Mouse (Mus musculus): ENCODE measurements around the gene Pth2. TPM values are rescaled to one million over a fixed set of nuclear protein-coding genes. Genes with fewer than 3 reads are reported as not detected.

Pth2 gene
- total RNA-seq, 2 experiments from 2014 or later: not detected

- DNase-seq (ENCODE audit: low spot score in 2 of 2): no peak
These were observed 50.4 kb downstream of the Pth2 start for GRCm38 (mm10) chr7:45231192-45231591.

Small RNA genes lying within 50 kb of the gene (microRNA-seq; reads per million reads assigned to microRNA genes)
- gene Mir7055: 2.7 to 4.5 reads per million in 2 experiments

Other genes starting within 250 kb of the Pth2 start
- gene Tsks, start 237.8 kb upstream of the Pth2 start, total RNA-seq (2021): under 1 TPM in 1 of 2 experiments, not detected in 1; 0.69 TPM
- 100 to 1,000 TPM; 115 to 116 TPM for gene Cpt1c, start 206.1 kb upstream of the Pth2 start, total RNA-seq (2021)
- 100 to 1,000 TPM; 163 to 195 TPM for gene Prmt1, start 194.4 kb upstream of the Pth2 start, total RNA-seq (2021)
- 10 to 100 TPM; 33.8 to 46.5 TPM for gene Irf3, start 183.3 kb upstream of the Pth2 start, total RNA-seq (2021)
- gene Bcl2l12, start 182.3 kb upstream of the Pth2 start, total RNA-seq (2021): 1 to 10 TPM; 2.0 to 3.9 TPM
- 100 to 1,000 TPM; 153 to 158 TPM for gene Scaf1, start 164.6 kb upstream of the Pth2 start, total RNA-seq (2021)
- gene Rras, start 163.0 kb upstream of the Pth2 start, total RNA-seq (2021): 10 to 100 TPM; 12.1 to 16.2 TPM
- 10 to 100 TPM; 67.3 to 67.9 TPM for gene Prr12, start 128.1 kb upstream of the Pth2 start, total RNA-seq (2021)
- gene Nosip, start 118.6 kb upstream of the Pth2 start, total RNA-seq (2021): 10 to 100 TPM; 49.2 to 55.4 TPM
- gene Prrg2, start 118.3 kb upstream of the Pth2 start, total RNA-seq (2021): 1 to 10 TPM; 5.3 to 7.4 TPM
- 10 to 100 TPM; 10.3 to 13.8 TPM for gene Rcn3, start 88.8 kb upstream of the Pth2 start, total RNA-seq (2021)
- gene Fcgrt, start 77.1 kb upstream of the Pth2 start, total RNA-seq (2021): 10 to 100 TPM; 17.1 to 20.9 TPM
- 100 to 1,000 TPM; 427 to 461 TPM for gene Rps11, start 56.6 kb upstream of the Pth2 start, total RNA-seq (2021)
- gene Rpl13a, start 52.2 kb upstream of the Pth2 start, total RNA-seq (2021): 100 to 1,000 TPM; 736 to 824 TPM
- under 1 TPM in 1 of 2 experiments, not detected in 1; 0.39 TPM for gene Gm45713, start 44.8 kb upstream of the Pth2 start, total RNA-seq (2021)
- gene Flt3l, start 44.6 kb upstream of the Pth2 start, total RNA-seq (2021): 1 to 10 TPM; 4.5 to 5.8 TPM
- gene Pih1d1, start 26.7 kb upstream of the Pth2 start, total RNA-seq (2021): 10 to 100 TPM; 46.1 to 46.5 TPM
- gene Aldh16a1, start 26.4 kb upstream of the Pth2 start, total RNA-seq (2021): 10 to 100 TPM; 14.0 to 15.9 TPM
- gene Slc17a7, start 17.0 kb upstream of the Pth2 start, total RNA-seq (2021): 1,000 to 10,000 TPM; 1,582 to 1,636 TPM
- gene Gfy, start 1.4 kb upstream of the Pth2 start, total RNA-seq (2021): under 1 TPM in 1 of 2 experiments, not detected in 1; 0.26 TPM
- 1 to 10 TPM; 2.0 to 2.7 TPM for gene Ccdc155, start 23.9 kb downstream of the Pth2 start, total RNA-seq (2021)
- gene Dkkl1, start 31.2 kb downstream of the Pth2 start, total RNA-seq (2021): 1 to 10 TPM; 2.6 to 3.3 TPM
- 10 to 100 TPM in 1 of 2 experiments, 1 to 10 TPM in 1; 6.9 to 11.5 TPM for gene Tead2, start 34.8 kb downstream of the Pth2 start, total RNA-seq (2021)
- 1 to 10 TPM; 4.0 TPM for gene Cd37, start 58.1 kb downstream of the Pth2 start, total RNA-seq (2021)
- gene Slc6a16, start 60.1 kb downstream of the Pth2 start, total RNA-seq (2021): 1 to 10 TPM; 1.4 to 2.3 TPM
- gene Slc6a21, start 96.5 kb downstream of the Pth2 start, total RNA-seq (2021): not detected
- gene Trpm4, start 152.8 kb downstream of the Pth2 start, total RNA-seq (2021): 10 to 100 TPM; 14.8 to 15.5 TPM
- gene Hrc, start 154.3 kb downstream of the Pth2 start, total RNA-seq (2021): under 1 TPM; 0.50 to 0.69 TPM
- gene Ppfia3, start 186.0 kb downstream of the Pth2 start, total RNA-seq (2021): 100 to 1,000 TPM; 133 TPM
- gene Lin7b, start 189.6 kb downstream of the Pth2 start, total RNA-seq (2021): 100 to 1,000 TPM; 148 to 157 TPM
- 100 to 1,000 TPM; 386 to 456 TPM for gene Snrnp70, start 214.7 kb downstream of the Pth2 start, total RNA-seq (2021)
- gene Kcna7, start 224.7 kb downstream of the Pth2 start, total RNA-seq (2021): not detected
- gene Ntf5, start 232.7 kb downstream of the Pth2 start, total RNA-seq (2021): under 1 TPM in 1 of 2 experiments, not detected in 1; 0.31 TPM
- under 1 TPM in 1 of 2 experiments, not detected in 1; 0.69 TPM for gene Lhb, start 239.8 kb downstream of the Pth2 start, total RNA-seq (2021)